Mouse (Mus musculus) ZHBTc4 (cell line): Measurements from ENCODE around the gene Tymp.

Experiments
- DNase-seq: peaks from one replicate; pipeline ENCODE4 v3.0.0-alpha.2; 2011; ENCODE audit warnings: low read depth, low spot score

Tymp gene

GRCm38 (mm10) chr15:89334774-89335537 lies 41.9 kb downstream of the Tymp start:
- no peak for DNase-seq

- no peak for DNase-seq
Observed at GRCm38 (mm10) chr15:89334271-89334670, 42.6 kb downstream of the Tymp start, which contains the start of gene Miox. Gene Miox, plus strand, starts transcription at chr15:89334398.

- no peak for DNase-seq
Observed at GRCm38 (mm10) chr15:89326441-89326840, 50.4 kb downstream of the Tymp start.

- DNase-seq = no peak
Observed at GRCm38 (mm10) chr15:89323656-89324055, 53.2 kb downstream of the Tymp start.

GRCm38 (mm10) chr15:89322670-89323522 lies 53.9 kb downstream of the Tymp start, which contains the start of gene Adm2:
Gene Adm2, plus strand, starts transcription at chr15:89322720.
- peak; percentile 47 for DNase-seq
